Mouse (Mus musculus): ENCODE measurements around the gene Fgfr2.

DNA sequence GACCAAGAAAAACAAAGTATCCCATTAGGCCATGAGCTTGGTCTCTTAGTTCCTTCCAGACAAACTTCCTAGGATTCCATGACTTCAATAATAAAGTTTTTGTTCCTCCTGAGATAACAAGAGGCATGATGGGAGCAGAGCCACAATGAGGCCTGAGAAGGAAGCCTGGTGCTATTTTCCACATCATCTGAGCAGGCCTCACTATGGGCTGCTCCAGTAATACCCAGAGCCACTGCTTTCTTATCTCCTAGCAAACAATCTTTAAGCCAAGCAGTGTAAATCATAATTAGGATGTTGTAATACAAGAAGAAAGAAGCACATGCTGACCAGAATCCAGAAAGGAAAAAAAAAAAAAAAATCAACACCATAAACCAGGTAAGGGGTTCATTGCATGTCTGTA, 6.6 kb downstream of the Fgfr2 start:
- TF ChIP-seq CTCF (IDR thresholded peaks at IDR 0.05; ENCODE audit: control insufficient read depth, insufficient read depth, insufficient replicate concordance, low read depth, low read length) (no peak), POLR2A (IDR thresholded peaks at IDR 0.05; ENCODE audit: control insufficient read depth, low read depth, low read length) (no peak)
